Mouse (Mus musculus): Measurements from ENCODE around the gene Ophn1.

Gene Ophn1

GRCm38 (mm10) chrX:98890406-98891116 is at the start of gene Ophn1:
TSS of gene Ophn1 (minus strand) at chrX:98891025.
- peak; percentile 69 for DNase-seq (ENCODE audit: low spot score)

- DNase-seq (ENCODE audit: low spot score), result peak; percentile 92
Observed at GRCm38 (mm10) chrX:98937555-98938294, 46.9 kb upstream of the Ophn1 start.

GRCm38 (mm10) chrX:98936707-98937554 is 46.1 kb upstream of the Ophn1 start:
- DNase-seq (ENCODE audit: low spot score), result peak; percentile 91

GRCm38 (mm10) chrX:98936101-98936500 is 45.3 kb upstream of the Ophn1 start, which contains the start of gene Yipf6:
TSS of gene Yipf6 (plus strand) at chrX:98936316.
- peak; percentile 43 for DNase-seq (ENCODE audit: low spot score)

GRCm38 (mm10) chrX:98919423-98919822 is 28.6 kb upstream of the Ophn1 start:
- DNase-seq (ENCODE audit: low spot score), result peak; percentile 80

- no peak for DNase-seq (ENCODE audit: low spot score)
Observed at GRCm38 (mm10) chrX:98908910-98909309, 18.1 kb upstream of the Ophn1 start.

- DNase-seq (ENCODE audit: low spot score), result no peak
Observed at GRCm38 (mm10) chrX:98904226-98904625, 13.4 kb upstream of the Ophn1 start.

- DNase-seq (ENCODE audit: low spot score), result peak; percentile 91
Observed at GRCm38 (mm10) chrX:98898307-98898706, 7.5 kb upstream of the Ophn1 start.

GRCm38 (mm10) chrX:98890072-98890405 is 786 bp downstream of the Ophn1 start:
- DNase-seq (ENCODE audit: low spot score), result no peak

- DNase-seq (ENCODE audit: low spot score), result no peak
Observed at GRCm38 (mm10) chrX:98881983-98882382, 8.8 kb downstream of the Ophn1 start.

- no peak for DNase-seq (ENCODE audit: low spot score)
Observed at GRCm38 (mm10) chrX:98881085-98881484, 9.7 kb downstream of the Ophn1 start.

- DNase-seq (ENCODE audit: low spot score), result no peak
Observed at GRCm38 (mm10) chrX:98880314-98880713, 10.5 kb downstream of the Ophn1 start.

GRCm38 (mm10) chrX:98875144-98875543 is 15.7 kb downstream of the Ophn1 start:
- no peak for DNase-seq (ENCODE audit: low spot score)

- peak; percentile 74 for DNase-seq (ENCODE audit: low spot score)
Observed at GRCm38 (mm10) chrX:98874086-98874485, 16.7 kb downstream of the Ophn1 start.

- DNase-seq (ENCODE audit: low spot score), result no peak
Observed at GRCm38 (mm10) chrX:98872064-98872463, 18.8 kb downstream of the Ophn1 start.

- no peak for DNase-seq (ENCODE audit: low spot score)
Observed at GRCm38 (mm10) chrX:98870541-98870940, 20.3 kb downstream of the Ophn1 start.

- peak; percentile 50 for DNase-seq (ENCODE audit: low spot score)
Observed at GRCm38 (mm10) chrX:98869735-98870134, 21.1 kb downstream of the Ophn1 start.

- no peak for DNase-seq (ENCODE audit: low spot score)
Observed at GRCm38 (mm10) chrX:98869165-98869564, 21.7 kb downstream of the Ophn1 start.

GRCm38 (mm10) chrX:98860167-98860566 is 30.7 kb downstream of the Ophn1 start:
- no peak for DNase-seq (ENCODE audit: low spot score)

GRCm38 (mm10) chrX:98856046-98856445 is 34.8 kb downstream of the Ophn1 start:
- DNase-seq (ENCODE audit: low spot score), result peak; percentile 87

- DNase-seq (ENCODE audit: low spot score), result peak; percentile 53
Observed at GRCm38 (mm10) chrX:98850869-98851268, 40.0 kb downstream of the Ophn1 start.

GRCm38 (mm10) chrX:98841606-98842005 is 49.2 kb downstream of the Ophn1 start:
- DNase-seq (ENCODE audit: low spot score), result peak; percentile 57

GRCm38 (mm10) chrX:98835989-98836388 is 54.8 kb downstream of the Ophn1 start:
- no peak for DNase-seq (ENCODE audit: low spot score)
